Comparison of ENCODE assay signal across 30 mouse cellular contexts in the genomic region with DNA sequence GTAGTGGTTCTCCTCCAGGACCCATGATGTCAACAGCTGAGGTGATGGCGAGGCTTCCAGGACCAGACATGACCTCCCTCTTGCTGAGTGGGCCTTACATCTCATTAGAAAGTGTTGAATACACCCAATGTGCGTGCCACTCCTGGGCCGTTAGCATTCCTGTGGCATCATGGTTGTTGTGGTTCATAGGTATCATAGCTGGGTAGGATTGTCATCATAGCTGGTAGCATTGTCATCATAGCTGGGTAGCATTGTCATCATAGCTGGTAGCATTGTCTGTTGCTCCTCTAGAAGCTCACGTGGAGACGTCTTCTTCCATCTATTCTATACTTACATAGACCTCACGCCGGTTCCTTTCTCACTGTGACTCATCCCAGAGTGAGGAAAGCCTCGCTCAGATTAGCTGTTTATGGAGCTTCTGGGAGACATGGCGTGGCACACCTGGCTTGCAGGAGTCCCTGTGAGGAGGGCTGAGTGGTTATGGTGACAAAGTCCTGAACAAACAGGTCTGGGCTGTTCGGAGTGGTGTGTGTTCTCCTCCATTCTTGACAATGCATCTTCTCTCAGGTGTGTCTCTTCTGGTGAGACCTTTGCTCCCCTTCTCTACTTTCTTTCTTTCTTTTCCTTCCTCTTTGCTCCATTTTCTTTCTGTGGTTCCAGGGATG. TPM values are rescaled to one million over a fixed set of nuclear protein-coding genes. Genes with fewer than 3 reads are reported as not detected.
DNase-seq lines count a peak whose midpoint lies in the region; ATAC-seq and TF ChIP-seq lines count a peak whose summit lies in the region.
"Had no signal": no experiment of that assay in that cellular context is flagged by ENCODE, and none has a peak within 500 bp of the region (broad histone marks: within the 10 kb centered on the region; RNA-seq: fewer than 3 reads in every experiment).

No protein-coding gene starts in this region.

- POLR2A ChIA-PET in Patski (lab: Charles Lee), result no interaction called here

- H3K9me3 ChIP-seq in forebrain, embryonic 11.5 days (ENCODE audit: control insufficient read depth, low read length), result no peaks in the 10 kb centered on the region
- H3K9me3 ChIP-seq: embryonic facial prominence, embryonic 10.5 days; forebrain, embryonic 10.5 days; heart, embryonic 15.5 days; hindbrain, embryonic 15.5 days; limb, embryonic 15.5 days; midbrain, embryonic 10.5 days; neural tube, embryonic 15.5 days had no signal

- ATAC-seq in Patski, result peak; percentile 51
- no peak for ATAC-seq in forebrain, embryonic 11.5 days (replicated peaks; ENCODE audit: low FRiP score)
- ATAC-seq: forebrain, postnatal 0 days had no signal

- H3K4me1 ChIP-seq in forebrain, embryonic 11.5 days (replicated peaks; ENCODE audit: control insufficient read depth, insufficient read depth, low read length), result no peaks in the 10 kb centered on the region
- H3K4me1 ChIP-seq: limb, embryonic 15.5 days had no signal

- peak; percentile 12 for DNase-seq in cerebellum, adult 9-11 months
- DNase-seq in cerebellum, postnatal 4 days (ENCODE audit: low spot score in 2 of 2), result no peak
- DNase-seq in 3134 (ENCODE audit: extremely low read depth, insufficient read length, low spot score) (peak; percentile 50), Patski (ENCODE audit: low read depth, low spot score) (peak; percentile 25)
- no peak for DNase-seq in forebrain, embryonic 11.5 days (ENCODE audit: low spot score)
- DNase-seq in left cerebral cortex, postnatal 36 days (ENCODE audit: low spot score in 2 of 2), result no peak
- no peak for DNase-seq in yolk sac, embryonic 10.5 days (ENCODE audit: low spot score)
- DNase-seq: adrenal gland, postnatal 25 days; B cell, adult 2 months; cerebellum, adult 18-20 months; forebrain, postnatal 0 days; kidney, adult 11 months; layer of hippocampus, adult 9-11 months; left cerebral cortex, postnatal 4 days; lung, embryonic 14.5 days; lung, postnatal 36 days; thymus, postnatal 14 days had no signal

- H3K4me3 ChIP-seq in myocyte, result no peak overlapping the region
- no peak overlapping the region for H3K4me3 ChIP-seq in forebrain, embryonic 11.5 days (ENCODE audit: low read depth, low read length)
- H3K4me3 ChIP-seq: embryonic facial prominence, embryonic 10.5 days; forebrain, embryonic 10.5 days; heart, embryonic 15.5 days; hindbrain, embryonic 15.5 days; limb, embryonic 15.5 days; midbrain, embryonic 10.5 days; neural tube, embryonic 15.5 days had no signal

- H3K36me3 ChIP-seq in myocyte (ENCODE audit: control insufficient read depth, insufficient read depth), result no peaks in the 10 kb centered on the region
- H3K36me3 ChIP-seq in forebrain, embryonic 11.5 days (ENCODE audit: control insufficient read depth, insufficient read depth, low read length), result no peaks in the 10 kb centered on the region
- H3K36me3 ChIP-seq: embryonic facial prominence, embryonic 10.5 days; forebrain, embryonic 10.5 days; heart, embryonic 15.5 days; hindbrain, embryonic 15.5 days; limb, embryonic 15.5 days; midbrain, embryonic 10.5 days; neural tube, embryonic 15.5 days had no signal

- CTCF ChIA-PET in Patski (lab: Charles Lee), result interaction anchor here (0.9 kb wide), 1 partner anchor 12 kb away, joined by 5 read pairs; no protein-coding TSS in a partner anchor

- peak overlapping the region; percentile 83 for H3K4me2 ChIP-seq in myocyte (ENCODE audit: low read depth)
- H3K4me2 ChIP-seq in forebrain, embryonic 11.5 days (ENCODE audit: low read depth, low read length, severe bottlenecking), result no peak overlapping the region
- H3K4me2 ChIP-seq: heart, embryonic 15.5 days; hindbrain, embryonic 15.5 days; limb, embryonic 15.5 days; lung, embryonic 14.5 days; neural tube, embryonic 15.5 days had no signal

- in situ Hi-C loops in Patski (cut with MboI; ENCODE audit: low pct_unique_long_range_greater_than_20kb), result no loop called here

- H3K27me3 ChIP-seq in Patski (no peaks in the 10 kb centered on the region), myocyte (ENCODE audit: control insufficient read depth, insufficient read depth, insufficient read length) (no peaks in the 10 kb centered on the region)
- no peaks in the 10 kb centered on the region for H3K27me3 ChIP-seq in forebrain, embryonic 11.5 days (ENCODE audit: control insufficient read depth, insufficient read depth, low read length)
- H3K27me3 ChIP-seq: hindbrain, embryonic 15.5 days; neural tube, embryonic 15.5 days had no signal

- 94% methylated on average over 10 of the region's 10 CpGs for WGBS in forebrain, embryonic 11.5 days

- H3K79me2 ChIP-seq in myocyte (ENCODE audit: control insufficient read depth, insufficient read depth), result no peaks in the 10 kb centered on the region

- no peak overlapping the region for H3K9ac ChIP-seq in forebrain, embryonic 11.5 days (ENCODE audit: low read length)
- H3K9ac ChIP-seq: forebrain, postnatal 0 days; heart, embryonic 15.5 days; hindbrain, embryonic 15.5 days; limb, embryonic 15.5 days; liver, embryonic 14.5 days; lung, embryonic 14.5 days; neural tube, embryonic 15.5 days had no signal

- peak; percentile 15 for TF ChIP-seq POLR2A in myocyte (IDR thresholded peaks at IDR 0.05; ENCODE audit: insufficient read length, low read depth)

- no peak overlapping the region for H3ac ChIP-seq in myocyte (ENCODE audit: control insufficient read depth, insufficient read length)

- no peak overlapping the region for H3K27ac ChIP-seq in forebrain, embryonic 11.5 days (ENCODE audit: low read depth, low read length)
- H3K27ac ChIP-seq: embryonic facial prominence, embryonic 10.5 days; heart, embryonic 15.5 days; hindbrain, embryonic 15.5 days; limb, embryonic 15.5 days; liver, embryonic 14.5 days; neural tube, embryonic 15.5 days had no signal

- no peak for TF ChIP-seq CTCF in Patski (IDR thresholded peaks at IDR 0.05)

- intact Hi-C loops in left cerebral cortex, postnatal 36 days (cut with DNase I), result no loop called here

TF ChIP-seq in myocyte, 11 proteins besides CTCF, POLR2A, EP300 and RAD21:
- TF ChIP-seq TCF12 (IDR thresholded peaks at IDR 0.05; ENCODE audit: insufficient read depth, poor library complexity, severe bottlenecking), result no peak
- TF ChIP-seq REST (IDR thresholded peaks at IDR 0.05; ENCODE audit: insufficient read depth, insufficient read length), result no peak
- TF ChIP-seq MYOD1 (IDR thresholded peaks at IDR 0.05; ENCODE audit: control insufficient read depth in 1 of 3, insufficient read length in 2 of 3, low read depth in 2 of 3), result no peak
- no peak for TF ChIP-seq E2F4 (IDR thresholded peaks at IDR 0.05; ENCODE audit: insufficient read depth)
- TF ChIP-seq CEBPB (IDR thresholded peaks at IDR 0.05; ENCODE audit: insufficient read depth, poor library complexity, severe bottlenecking), result no peak
- no peak for TF ChIP-seq MAX (IDR thresholded peaks at IDR 0.05; ENCODE audit: low read depth)
- TF ChIP-seq SRF (IDR thresholded peaks at IDR 0.05; ENCODE audit: control insufficient read depth, insufficient read length, low read depth), result no peak
- peak in 1 of 3 experiments; percentile 62 for TF ChIP-seq MYOG (IDR thresholded peaks at IDR 0.05; ENCODE audit: control insufficient read depth in 1 of 3, insufficient read depth in 1 of 3, insufficient read length in 2 of 3, low read depth in 2 of 3)
- peak; percentile 26 for TF ChIP-seq USF1 (IDR thresholded peaks at IDR 0.05; ENCODE audit: low read depth)
- peak; percentile 18 for TF ChIP-seq TCF3 (IDR thresholded peaks at IDR 0.05; ENCODE audit: insufficient read length, low read depth)
- TF ChIP-seq POLR2AphosphoS2 (IDR thresholded peaks at IDR 0.05; ENCODE audit: insufficient read length, low read depth), result no peak
TF ChIP-seq in myocyte: peak in this region for 3.

RNA-seq across cellular contexts. Expression of gene Cfap97d2, which starts 10.4 kb away (rescaled TPM):
- polyA plus RNA-seq in Patski (2021), result not detected
- 0.02 TPM for polyA plus RNA-seq in myocyte (2012; fragmentation: generic; extraction: Trizol)
- polyA plus RNA-seq in forebrain, embryonic 11.5 days (2014; fragmentation: Nextera tagmentation; extraction: Ambion mirVana), result 0.96 and 1.3 TPM in 2 replicates
- 1 to 10 TPM in 1 of 2 experiments, under 1 TPM in 1; 0.84 to 1.5 TPM for total RNA-seq in left cerebral cortex, postnatal 36 days (2021)
- total RNA-seq: adrenal gland, postnatal 25 days; gastrocnemius, adult 18-20 months; hematopoietic stem cell, adult 5-6 weeks; MEL had no signal
- polyA plus RNA-seq: heart, embryonic 15.5 days; kidney, embryonic 16.5 days; limb, embryonic 15.5 days; lung, embryonic 14.5 days had no signal

RNA-seq across cellular contexts. Expression of gene Rasa3, which starts 17.9 kb away (rescaled TPM):
- 28.1 TPM for polyA plus RNA-seq in Patski (2021)
- polyA plus RNA-seq in myocyte (2012; fragmentation: generic; extraction: Trizol), result 39.6 TPM
- polyA plus RNA-seq in forebrain, embryonic 11.5 days (2014; fragmentation: Nextera tagmentation; extraction: Ambion mirVana), result 28.0 and 28.6 TPM in 2 replicates
- total RNA-seq in left cerebral cortex, postnatal 36 days (2021), result 10 to 100 TPM; 57.0 to 62.5 TPM

Comparison
In these comparisons a context has a peak if more than half of its experiments do, and no peak if none do; other contexts are left out.
1. DNase-seq: peak in cerebellum, adult 9-11 months (single experiment), 3134 (single experiment) and Patski (single experiment); none in cerebellum, postnatal 4 days (0 of 2), forebrain, embryonic 11.5 days (single experiment), left cerebral cortex, postnatal 36 days (0 of 2) and yolk sac, embryonic 10.5 days (single experiment).